Mouse (Mus musculus) embryonic fibroblast, embryonic 13.5 days (primary cell): Measurements from ENCODE around the gene Elp6.

ENCODE experiments used
- CTCF ChIP-seq: IDR thresholded peaks from 2 replicates; pipeline ENCODE4 v1.5.1; 2011; ENCODE audit warnings: mild to moderate bottlenecking, control low read depth, low read length, moderate library complexity, borderline replicate concordance; ENCODE audit not compliant: insufficient read depth
- POLR2A ChIP-seq: IDR thresholded peaks from 2 replicates; pipeline ENCODE4 v1.6.1; 2011; ENCODE audit warnings: low read depth, mild to moderate bottlenecking, control low read depth, low read length, moderate library complexity

GRCm38 (mm10) chr9:110351932-110352632 lies 47.1 kb downstream of the Elp6 start:
- TF ChIP-seq CTCF (no peak), POLR2A (no peak)
